ENCODE assay signal across 8 mouse cellular contexts in genomic region chr2:32488679-32489078, GRCm38 (mm10). TPM values are rescaled to one million over a fixed set of nuclear protein-coding genes. Genes with fewer than 3 reads are reported as not detected.
DNase-seq lines count a peak whose midpoint lies in the region.

No protein-coding gene starts in this region.

- DNase-seq in 3134 (ENCODE audit: extremely low read depth, insufficient read length, low spot score), result peak; percentile 49
- DNase-seq in adrenal gland, adult (ENCODE audit: inconsistent age in 2 of 2, low spot score in 1 of 2), result peak; percentile 85 to 95
- peak; percentile 94 for DNase-seq in embryo, embryonic 10 days (ENCODE audit: low spot score)
- DNase-seq in gastrocnemius, postnatal 25 days, result peak; percentile 70
- DNase-seq in kidney, adult 11 months, result peak; percentile 84
- peak; percentile 64 to 75 for DNase-seq in left cerebral cortex, postnatal 36 days (ENCODE audit: low spot score in 2 of 2)
- peak; percentile 44 to 63 for DNase-seq in monocyte, adult 2 months (ENCODE audit: low read depth in 1 of 2, low spot score in 2 of 2)
- DNase-seq in spleen, postnatal 36 days (ENCODE audit: low spot score in 2 of 2), result peak; percentile 67 to 80

- intact Hi-C loops in left cerebral cortex, postnatal 36 days (cut with DNase I), result loop anchor here (1.0 to 5.0 kb wide), 3 partner anchors 49 to 84 kb away; partner anchors contain the start of gene Fam102a

RNA-seq across cellular contexts. Expression of gene Slc25a25, which starts 37.4 kb away (rescaled TPM):
- total RNA-seq in gastrocnemius, postnatal 25 days (2021), result 10 to 100 TPM; 19.2 to 68.3 TPM
- total RNA-seq in left cerebral cortex, postnatal 36 days (2021), result 10 to 100 TPM; 58.5 to 60.5 TPM

RNA-seq across cellular contexts. Expression of gene Naif1, which starts 38.4 kb away (rescaled TPM):
- total RNA-seq in gastrocnemius, postnatal 25 days (2021), result 1 to 10 TPM; 1.6 to 2.0 TPM
- 1 to 10 TPM; 3.9 TPM for total RNA-seq in left cerebral cortex, postnatal 36 days (2021)

RNA-seq across cellular contexts. Expression of gene Fam102a, which starts 46.5 kb away (rescaled TPM):
- total RNA-seq in gastrocnemius, postnatal 25 days (2021), result 1 to 10 TPM; 2.4 to 2.9 TPM
- total RNA-seq in left cerebral cortex, postnatal 36 days (2021), result 10 to 100 TPM; 53.6 to 68.9 TPM

Comparison
In these comparisons a context has a peak if more than half of its experiments do, and no peak if none do; other contexts are left out.
1. Peak in every context shown above with its lines: DNase-seq.
2. RNA of gene Fam102a, which starts 46.5 kb away (total RNA-seq): 53.6 to 68.9 TPM in left cerebral cortex, postnatal 36 days; 2.4 to 2.9 TPM in gastrocnemius, postnatal 25 days; every median in the first group is over 10 times any median in the second.